Mouse (Mus musculus): Measurements from ENCODE around the gene Spaca5.

Spaca5 gene

GRCm38 (mm10) chrX:21068106-21068505 is at the start of gene Spaca5:
Gene Spaca5 (plus strand): TSS chrX:21068406.
- DNase-seq (ENCODE audit: low read depth) = no peak

GRCm38 (mm10) chrX:21061460-21061859 is 6.7 kb upstream of the Spaca5 start:
- no peak for DNase-seq (ENCODE audit: low read depth)

- DNase-seq (ENCODE audit: low read depth) = peak; percentile 38
Observed at GRCm38 (mm10) chrX:21061866-21062543, 6.2 kb upstream of the Spaca5 start, which contains the start of gene Zfp182. Gene Zfp182 (minus strand): TSS chrX:21062316.

GRCm38 (mm10) chrX:21062544-21062890 is 5.7 kb upstream of the Spaca5 start:
- DNase-seq (ENCODE audit: low read depth) = no peak

- no peak for DNase-seq (ENCODE audit: low read depth)
Observed at GRCm38 (mm10) chrX:21088645-21088982, 20.4 kb downstream of the Spaca5 start.

GRCm38 (mm10) chrX:21088983-21089866 is 21.0 kb downstream of the Spaca5 start, which contains the start of gene Zfp300:
Gene Zfp300 (minus strand): TSS chrX:21089527.
- DNase-seq (ENCODE audit: low read depth) = peak; percentile 42

DNA sequence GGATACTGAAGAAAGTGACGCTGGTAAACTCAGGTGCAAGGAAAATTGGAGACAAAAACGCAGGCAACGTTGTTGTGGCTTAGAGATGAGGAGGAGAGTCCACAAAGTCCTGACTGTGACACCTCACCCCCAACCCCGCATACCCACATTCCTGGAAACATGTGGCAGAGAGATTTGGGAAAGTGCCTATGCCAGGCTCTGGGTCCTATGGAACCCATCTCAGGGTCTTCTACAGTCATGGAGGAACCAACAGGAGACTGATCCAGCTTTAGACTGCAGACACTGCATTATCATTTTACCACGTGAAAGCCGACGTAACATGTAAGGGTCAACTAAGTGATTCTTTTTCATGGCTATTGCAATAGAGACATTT is 21.6 kb downstream of the Spaca5 start:
- DNase-seq (ENCODE audit: low read depth) = no peak

DNA sequence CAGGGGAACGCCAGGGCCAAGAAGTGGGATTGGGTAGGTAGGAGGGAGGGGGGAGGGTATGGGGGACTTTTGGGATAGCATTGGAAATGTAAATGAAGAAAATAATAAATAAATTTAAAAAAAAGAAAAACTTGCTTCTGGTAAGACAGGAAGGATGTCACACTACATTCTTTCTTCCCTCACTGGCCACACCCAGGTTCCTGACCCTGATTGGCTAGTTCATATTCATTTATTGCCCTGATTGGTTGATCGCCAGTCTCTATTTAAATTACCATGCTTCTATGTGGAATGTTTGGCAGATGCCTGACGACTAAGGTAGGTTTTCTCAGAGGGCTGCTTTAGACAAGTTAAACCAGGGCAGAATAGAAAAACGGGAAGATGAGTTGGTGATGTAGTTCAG is 47.3 kb downstream of the Spaca5 start, which contains the start of gene Ssxa1:
Ssxa1 (plus strand) TSS at position 301 of the 400 bp plus-strand sequence.
- no peak for DNase-seq (ENCODE audit: low read depth)
